ENCODE assay signal across 8 mouse cellular contexts in the genomic region with DNA sequence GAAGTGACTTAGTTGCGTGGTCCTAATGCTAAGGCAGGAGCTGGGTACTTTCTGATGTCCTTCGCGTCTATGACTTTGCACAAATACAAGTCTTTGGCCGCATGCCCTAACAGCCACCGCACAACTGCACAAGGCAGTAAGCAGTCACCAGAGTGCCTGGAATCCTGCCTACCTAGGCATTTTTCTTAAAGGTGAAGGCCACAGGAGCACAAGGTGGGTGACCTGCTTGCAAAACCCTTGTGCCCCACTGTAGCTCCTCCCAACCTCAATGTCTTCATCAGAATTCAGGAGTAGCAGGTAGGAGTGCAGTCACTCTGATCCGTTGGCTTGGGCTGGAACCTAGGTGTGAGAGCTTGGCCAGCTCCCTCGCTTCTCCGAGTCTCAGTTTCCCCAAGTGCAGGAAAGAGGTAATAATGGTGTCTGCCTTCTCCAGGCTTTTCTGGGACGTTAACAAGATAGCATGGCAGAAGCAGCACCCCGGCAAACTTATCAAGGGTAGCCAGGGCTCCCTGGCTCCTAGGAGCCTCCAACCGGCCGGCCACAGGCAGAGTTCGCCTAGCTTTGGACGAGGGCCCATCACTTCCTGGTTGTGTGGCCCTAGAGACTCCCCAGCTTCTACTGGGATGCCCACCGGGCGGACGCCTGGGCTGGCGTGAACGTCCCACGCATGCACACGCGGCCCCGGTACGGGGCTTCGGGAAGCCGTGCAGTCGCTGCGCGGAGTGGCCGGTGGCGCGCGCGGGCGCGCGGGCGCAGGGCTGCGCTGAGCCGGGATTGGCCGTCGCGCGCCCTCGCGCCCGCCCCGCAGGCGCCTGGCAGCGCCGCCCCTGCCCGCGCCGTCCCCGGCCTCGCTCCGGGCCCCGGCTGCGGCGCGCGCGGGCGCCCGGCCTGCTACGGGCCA. TPM values are rescaled to one million over a fixed set of nuclear protein-coding genes. Genes with fewer than 3 reads are reported as not detected.
DNase-seq lines count a peak whose midpoint lies in the region; ATAC-seq lines count a peak whose summit lies in the region.

No protein-coding gene starts in this region.

- H3K36me3 ChIP-seq in hindbrain, embryonic 13.5 days, result peaks cover 30% of the 10 kb centered on the region

- peak; percentile 77 for ATAC-seq in frontal cortex, adult (ENCODE audit: low TSS enrichment)
- ATAC-seq in hindbrain, embryonic 13.5 days (ENCODE audit: low FRiP score), result peak; percentile 92
- ATAC-seq in megakaryocyte-erythroid progenitor cell, adult 5-6 weeks (replicated peaks; ENCODE audit: low FRiP score, low TSS enrichment, poor library complexity, severe bottlenecking), result peak; percentile 27

- H3K27ac ChIP-seq in hindbrain, embryonic 13.5 days, result peak overlapping the region; percentile 88

- H3K9ac ChIP-seq in hindbrain, embryonic 13.5 days, result peak overlapping the region; percentile 96

- H3K27me3 ChIP-seq in hindbrain, embryonic 13.5 days, result no peaks in the 10 kb centered on the region

- peak overlapping the region; percentile 94 for H3K4me2 ChIP-seq in hindbrain, embryonic 13.5 days

- 6% methylated on average over 53 of the region's 66 CpGs for WGBS in hindbrain, embryonic 13.5 days

- no peak for DNase-seq in frontal cortex, postnatal 14 days (ENCODE audit: low spot score in 2 of 2)
- DNase-seq in cerebellum, adult 8-10 months, result peak; percentile 69
- DNase-seq in frontal cortex, postnatal 25 days (ENCODE audit: low spot score in 2 of 2), result peak; percentile 49 to 51
- DNase-seq in left cerebral cortex, postnatal 25 days (ENCODE audit: low spot score in 2 of 2), result peak; percentile 77 to 82
- peak; percentile 59 to 76 for DNase-seq in spleen, adult 18-20 months

- H3K4me1 ChIP-seq in hindbrain, embryonic 13.5 days (replicated peaks), result peaks cover 50% of the 10 kb centered on the region

- peak overlapping the region; percentile 95 for H3K4me3 ChIP-seq in hindbrain, embryonic 13.5 days

- intact Hi-C loops in left cerebral cortex, postnatal 25 days (cut with DNase I), result no loop called here

- H3K9me3 ChIP-seq in hindbrain, embryonic 13.5 days, result no peaks in the 10 kb centered on the region

RNA-seq across cellular contexts. Expression of a gene that starts 5.2 kb away (rescaled TPM):
- polyA plus RNA-seq in hindbrain, embryonic 13.5 days (2015; fragmentation: Nextera tagmentation; extraction: Ambion mirVana), result 18.0 and 20.6 TPM in 2 replicates
- total RNA-seq in left cerebral cortex, postnatal 25 days (2021), result 10 to 100 TPM; 57.6 to 66.0 TPM
- total RNA-seq in megakaryocyte-erythroid progenitor cell, adult 5-6 weeks (2014; fragmentation: Nextera tagmentation), result 177 and 250 TPM in 2 replicates
- 187 and 201 TPM in 2 replicates for total RNA-seq in megakaryocyte-erythroid progenitor cell, adult 5-6 weeks (2017)

RNA-seq across cellular contexts. Expression of a gene that starts 19.1 kb away (rescaled TPM):
- 108 and 115 TPM in 2 replicates for polyA plus RNA-seq in hindbrain, embryonic 13.5 days (2015; fragmentation: Nextera tagmentation; extraction: Ambion mirVana)
- total RNA-seq in left cerebral cortex, postnatal 25 days (2021), result 100 to 1,000 TPM; 162 to 174 TPM
- total RNA-seq in megakaryocyte-erythroid progenitor cell, adult 5-6 weeks (2014; fragmentation: Nextera tagmentation), result 131 and 149 TPM in 2 replicates
- 255 and 297 TPM in 2 replicates for total RNA-seq in megakaryocyte-erythroid progenitor cell, adult 5-6 weeks (2017)

RNA-seq across cellular contexts. Expression of a gene that starts 33.3 kb away (rescaled TPM):
- polyA plus RNA-seq in hindbrain, embryonic 13.5 days (2015; fragmentation: Nextera tagmentation; extraction: Ambion mirVana), result 21.2 and 23.8 TPM in 2 replicates
- 10 to 100 TPM; 18.6 to 19.7 TPM for total RNA-seq in left cerebral cortex, postnatal 25 days (2021)
- total RNA-seq in megakaryocyte-erythroid progenitor cell, adult 5-6 weeks (2014; fragmentation: Nextera tagmentation), result 16.1 and 18.0 TPM in 2 replicates
- total RNA-seq in megakaryocyte-erythroid progenitor cell, adult 5-6 weeks (2017), result 13.8 and 19.0 TPM in 2 replicates

RNA-seq across cellular contexts. Expression of a gene that starts 38.0 kb away (rescaled TPM):
- 22.5 and 27.5 TPM in 2 replicates for polyA plus RNA-seq in hindbrain, embryonic 13.5 days (2015; fragmentation: Nextera tagmentation; extraction: Ambion mirVana)
- 10 to 100 TPM; 21.0 to 27.2 TPM for total RNA-seq in left cerebral cortex, postnatal 25 days (2021)
- total RNA-seq in megakaryocyte-erythroid progenitor cell, adult 5-6 weeks (2014; fragmentation: Nextera tagmentation), result 6.1 and 9.4 TPM in 2 replicates
- 3.2 and 11.1 TPM in 2 replicates for total RNA-seq in megakaryocyte-erythroid progenitor cell, adult 5-6 weeks (2017)

Comparison
In these comparisons a context has a peak if more than half of its experiments do, and no peak if none do; other contexts are left out.
1. DNase-seq: peak in cerebellum, adult 8-10 months (single experiment), frontal cortex, postnatal 25 days (2 of 2), left cerebral cortex, postnatal 25 days (2 of 2) and spleen, adult 18-20 months (2 of 2); none in frontal cortex, postnatal 14 days (0 of 2).
2. ATAC-seq: peak in every context shown above with its lines; median percentile 92 in hindbrain, embryonic 13.5 days; 77 in frontal cortex, adult; 27 in megakaryocyte-erythroid progenitor cell, adult 5-6 weeks.